Mouse (Mus musculus) E14TG2a.4 (cell line): ENCODE data around the gene Cryge.

Experiments
- CTCF ChIP-seq: conservative IDR thresholded peaks from 2 replicates; pipeline ENCODE4 v1.5.1; 2014; ENCODE audit warnings: low read length
- NANOG ChIP-seq: IDR thresholded peaks from 2 replicates; pipeline ENCODE4 v1.6.1; 2014; ENCODE audit warnings: borderline replicate concordance, low read length, mixed read lengths

DNA sequence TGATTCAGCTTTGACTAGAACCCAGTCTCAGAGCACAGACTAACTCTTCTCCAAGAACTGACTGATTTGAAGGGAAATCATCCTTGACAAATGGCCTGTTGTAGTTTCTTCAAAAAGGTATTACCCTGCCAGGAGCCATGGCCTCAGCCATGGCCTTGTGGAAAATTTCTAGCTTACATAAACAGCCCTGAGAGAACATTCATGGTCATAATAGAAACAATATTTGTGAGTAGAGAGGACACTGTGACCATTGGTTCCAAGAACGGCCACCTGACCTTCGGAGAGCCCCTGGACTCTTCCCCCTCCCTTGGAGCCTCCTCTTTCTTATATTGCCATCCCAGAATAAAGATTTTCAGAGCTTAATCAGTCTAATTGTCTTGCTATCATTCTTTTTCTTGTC is 7.5 kb downstream of the Cryge start:
- TF ChIP-seq NANOG (no peak), CTCF (no peak)
